Mouse (Mus musculus): ENCODE measurements around the gene Atp5mpl. TPM values are rescaled to one million over a fixed set of nuclear protein-coding genes. Genes with fewer than 3 reads are reported as not detected.
"Not testable (repeated sequence)": the region's sequence is repeated elsewhere in the genome, so short reads cannot be mapped to it uniquely, and the experiment has no call there.

The Atp5mpl gene
- polyA plus RNA-seq, 1 experiment: 20.5 TPM

DNA sequence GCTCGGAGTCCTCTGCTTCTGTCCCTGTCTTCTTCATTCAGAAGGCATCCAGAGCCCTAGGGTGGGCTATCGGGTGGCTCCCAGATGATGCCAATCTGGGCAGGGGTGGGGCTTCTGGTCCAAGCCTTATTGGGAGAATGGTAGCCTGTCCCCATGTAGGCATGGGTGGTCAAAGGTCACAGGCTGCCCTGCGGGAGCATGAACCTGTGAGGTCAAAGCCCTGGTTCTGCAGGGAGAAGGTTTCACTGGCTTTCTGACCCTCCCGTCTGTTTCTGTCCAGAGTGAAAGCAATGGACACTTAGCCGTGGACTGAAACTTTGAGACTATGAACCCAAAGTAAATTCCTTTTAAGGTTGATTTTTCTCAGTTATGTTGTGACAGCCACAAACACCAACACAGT, 10.6 kb downstream of the Atp5mpl start:
- no peak for DNase-seq
- TF ChIP-seq POLR2A (IDR thresholded peaks at IDR 0.05; ENCODE audit: borderline replicate concordance, extremely low read depth, low read depth, low read length): no peak
- no peak for TF ChIP-seq CTCF (IDR thresholded peaks at IDR 0.05; ENCODE audit: insufficient read depth, low read length)
- Histone ChIP-seq H3K4me3 (replicated peaks; ENCODE audit: extremely low read depth, low read depth, low read length) (no peak overlapping the region), H3K4me1 (ENCODE audit: control insufficient read depth, insufficient read depth, low read length) (peaks cover 6% of the 10 kb centered on the region)
- 80% methylated on average over 5 of the region's 5 CpGs for WGBS

DNA sequence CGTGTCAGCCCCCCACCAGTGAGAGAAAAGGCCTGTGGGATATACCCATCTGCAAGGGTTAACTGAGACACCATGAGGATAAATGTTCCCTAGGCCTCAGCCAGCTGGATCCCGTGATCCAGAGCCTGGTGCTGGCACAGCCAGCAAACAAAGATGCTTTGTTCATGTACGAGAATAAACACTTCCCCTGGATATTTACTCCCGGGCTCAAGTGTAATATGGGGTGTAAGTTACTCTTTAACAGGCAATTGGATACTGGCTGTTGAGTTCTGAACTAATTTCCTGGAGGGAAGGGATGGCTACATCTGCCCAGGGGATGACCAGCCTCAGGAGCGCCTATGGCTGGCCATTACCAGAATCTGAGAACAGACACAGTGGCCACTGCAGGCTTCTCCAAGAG, 15.1 kb downstream of the Atp5mpl start:
- no peak for DNase-seq
- Histone ChIP-seq H3K4me1 (ENCODE audit: control insufficient read depth, insufficient read depth, low read length) (peaks cover 6% of the 10 kb centered on the region), H3K4me3 (replicated peaks; ENCODE audit: extremely low read depth, low read depth, low read length) (no peak overlapping the region)
- TF ChIP-seq CTCF (IDR thresholded peaks at IDR 0.05; ENCODE audit: insufficient read depth, low read length): no peak
- TF ChIP-seq POLR2A (IDR thresholded peaks at IDR 0.05; ENCODE audit: borderline replicate concordance, extremely low read depth, low read depth, low read length): no peak
- WGBS: 29% methylated on average over 5 of the region's 5 CpGs

DNA sequence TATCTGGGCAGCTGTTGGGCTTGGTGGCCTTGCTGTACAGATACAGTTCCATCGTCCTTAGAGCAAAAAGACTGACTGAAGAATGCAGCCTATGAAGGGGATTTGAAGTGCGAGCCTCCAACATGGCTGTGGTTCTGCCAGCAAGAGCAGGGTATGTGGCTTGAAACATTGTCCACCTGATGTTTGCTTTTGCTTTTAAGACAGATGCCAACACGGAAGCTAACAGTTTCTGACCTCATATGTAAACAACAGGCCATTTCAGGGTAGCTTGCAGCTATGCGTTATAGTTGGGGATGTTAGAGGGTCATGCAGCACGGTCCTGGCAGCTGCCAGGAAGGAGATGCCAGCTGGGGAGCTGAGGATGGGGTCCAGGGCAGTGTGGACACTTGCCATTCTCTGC, 16.3 kb downstream of the Atp5mpl start:
- DNase-seq: no peak
- Histone ChIP-seq H3K4me1 (ENCODE audit: control insufficient read depth, insufficient read depth, low read length) (peaks cover 11% of the 10 kb centered on the region), H3K4me3 (replicated peaks; ENCODE audit: extremely low read depth, low read depth, low read length) (no peak overlapping the region)
- WGBS: 42% methylated on average over 5 of the region's 5 CpGs
- TF ChIP-seq CTCF (IDR thresholded peaks at IDR 0.05; ENCODE audit: insufficient read depth, low read length) (no peak), POLR2A (IDR thresholded peaks at IDR 0.05; ENCODE audit: borderline replicate concordance, extremely low read depth, low read depth, low read length) (no peak)

DNA sequence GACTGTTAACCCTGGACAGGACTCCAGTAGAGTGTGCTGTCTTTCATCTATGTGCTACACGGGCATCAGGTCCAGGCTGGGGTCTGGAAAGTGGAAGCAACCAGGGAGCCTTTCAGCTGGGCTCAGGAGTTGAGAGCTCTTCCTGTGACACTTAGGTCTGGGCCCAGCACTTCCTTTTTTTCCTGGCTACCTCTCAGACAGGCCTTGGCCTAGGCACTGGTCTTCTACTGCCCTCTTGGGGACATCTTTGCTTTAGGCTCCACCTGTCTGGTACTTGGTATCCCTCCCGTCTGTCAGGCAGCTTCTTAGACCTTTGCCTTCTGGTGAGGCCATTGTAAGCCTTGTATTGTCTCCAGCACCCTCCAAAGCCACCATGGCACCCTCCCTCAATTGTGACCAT, 20.1 kb downstream of the Atp5mpl start:
- TF ChIP-seq CTCF (IDR thresholded peaks at IDR 0.05; ENCODE audit: insufficient read depth, low read length) (peak; percentile 96), POLR2A (IDR thresholded peaks at IDR 0.05; ENCODE audit: borderline replicate concordance, extremely low read depth, low read depth, low read length) (no peak)
- H3K4me3 ChIP-seq (replicated peaks; ENCODE audit: extremely low read depth, low read depth, low read length): no peak overlapping the region
- peak; percentile 59 for DNase-seq
- WGBS: 5% methylated on average over 2 of the region's 2 CpGs
- peaks cover 24% of the 10 kb centered on the region for H3K4me1 ChIP-seq (ENCODE audit: control insufficient read depth, insufficient read depth, low read length)

DNA sequence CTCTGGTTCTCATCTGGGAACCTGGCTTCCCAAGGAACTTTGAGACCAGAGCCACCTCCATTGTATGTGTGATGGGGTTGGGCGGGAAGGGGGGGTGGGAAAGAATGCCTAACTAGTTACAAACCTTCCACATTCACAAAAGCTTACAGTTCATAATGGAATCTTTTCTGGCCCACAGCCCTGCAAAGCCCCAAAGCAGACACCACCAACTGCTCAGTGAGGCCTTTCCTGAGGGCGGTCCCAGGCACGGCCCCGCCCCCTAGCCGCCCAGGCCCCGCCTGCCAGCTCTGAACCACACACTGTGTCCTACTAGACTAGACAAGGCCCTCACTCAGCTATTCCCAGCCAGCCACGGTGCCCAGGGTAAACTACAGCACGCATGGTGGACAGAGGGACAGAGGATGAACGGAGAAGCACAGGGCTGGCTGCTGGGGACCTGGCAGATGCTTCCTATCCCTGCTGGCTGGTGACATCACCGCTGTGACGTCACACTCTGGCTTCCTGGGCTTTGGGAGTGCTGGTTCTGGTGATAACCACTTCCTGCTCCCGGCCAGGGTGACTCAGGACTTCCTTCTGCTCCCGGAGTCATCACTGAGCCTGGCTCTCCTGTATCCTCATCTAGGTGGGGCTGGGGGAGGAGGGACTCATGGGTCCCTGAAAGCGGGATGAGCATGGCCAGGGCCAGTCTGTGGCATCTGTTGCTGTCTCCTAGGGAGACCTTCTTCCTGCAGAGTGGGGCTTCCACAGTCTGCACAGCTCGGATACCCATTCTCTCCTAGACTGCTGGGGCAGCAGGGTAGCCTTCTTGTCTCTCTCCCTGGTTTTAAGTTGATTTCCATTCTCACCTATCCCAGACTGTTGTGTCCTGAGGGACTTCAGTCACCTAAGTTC, 20.8 kb downstream of the Atp5mpl start:
- H3K4me3 ChIP-seq (replicated peaks; ENCODE audit: extremely low read depth, low read depth, low read length): not testable (repeated sequence)
- peaks cover 23% of the 10 kb centered on the region for H3K4me1 ChIP-seq (ENCODE audit: control insufficient read depth, insufficient read depth, low read length)
- peak; percentile 27 for DNase-seq
- 33% methylated on average over 15 of the region's 15 CpGs for WGBS

DNA sequence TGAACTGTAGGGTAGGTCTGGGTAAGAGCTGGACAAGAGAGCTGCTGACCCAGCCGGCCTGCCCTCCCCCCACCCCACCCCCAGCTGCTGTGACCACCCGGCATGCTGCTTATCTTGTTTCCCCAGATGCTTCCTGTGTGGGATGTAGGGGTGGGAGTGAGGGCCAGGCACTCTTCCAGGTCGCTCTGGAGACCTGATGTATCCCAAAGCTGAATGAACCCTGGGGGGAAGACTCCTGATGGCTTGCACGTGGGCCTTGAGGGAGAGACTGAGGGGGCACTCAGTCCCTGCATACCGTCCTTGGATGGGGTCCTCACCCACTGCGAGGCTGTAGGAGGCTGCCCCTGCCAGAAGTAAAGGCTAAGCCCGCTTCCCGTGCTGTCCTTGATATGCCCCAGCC, 21.7 kb downstream of the Atp5mpl start:
- TF ChIP-seq POLR2A (IDR thresholded peaks at IDR 0.05; ENCODE audit: borderline replicate concordance, extremely low read depth, low read depth, low read length) (peak; percentile 14; the same call in 1 of the 2 replicates), CTCF (IDR thresholded peaks at IDR 0.05; ENCODE audit: insufficient read depth, low read length) (no peak)
- WGBS: 25% methylated on average over 8 of the region's 8 CpGs
- Histone ChIP-seq H3K4me3 (replicated peaks; ENCODE audit: extremely low read depth, low read depth, low read length) (no peak overlapping the region), H3K4me1 (ENCODE audit: control insufficient read depth, insufficient read depth, low read length) (peaks cover 23% of the 10 kb centered on the region)
- DNase-seq: peak; percentile 43

DNA sequence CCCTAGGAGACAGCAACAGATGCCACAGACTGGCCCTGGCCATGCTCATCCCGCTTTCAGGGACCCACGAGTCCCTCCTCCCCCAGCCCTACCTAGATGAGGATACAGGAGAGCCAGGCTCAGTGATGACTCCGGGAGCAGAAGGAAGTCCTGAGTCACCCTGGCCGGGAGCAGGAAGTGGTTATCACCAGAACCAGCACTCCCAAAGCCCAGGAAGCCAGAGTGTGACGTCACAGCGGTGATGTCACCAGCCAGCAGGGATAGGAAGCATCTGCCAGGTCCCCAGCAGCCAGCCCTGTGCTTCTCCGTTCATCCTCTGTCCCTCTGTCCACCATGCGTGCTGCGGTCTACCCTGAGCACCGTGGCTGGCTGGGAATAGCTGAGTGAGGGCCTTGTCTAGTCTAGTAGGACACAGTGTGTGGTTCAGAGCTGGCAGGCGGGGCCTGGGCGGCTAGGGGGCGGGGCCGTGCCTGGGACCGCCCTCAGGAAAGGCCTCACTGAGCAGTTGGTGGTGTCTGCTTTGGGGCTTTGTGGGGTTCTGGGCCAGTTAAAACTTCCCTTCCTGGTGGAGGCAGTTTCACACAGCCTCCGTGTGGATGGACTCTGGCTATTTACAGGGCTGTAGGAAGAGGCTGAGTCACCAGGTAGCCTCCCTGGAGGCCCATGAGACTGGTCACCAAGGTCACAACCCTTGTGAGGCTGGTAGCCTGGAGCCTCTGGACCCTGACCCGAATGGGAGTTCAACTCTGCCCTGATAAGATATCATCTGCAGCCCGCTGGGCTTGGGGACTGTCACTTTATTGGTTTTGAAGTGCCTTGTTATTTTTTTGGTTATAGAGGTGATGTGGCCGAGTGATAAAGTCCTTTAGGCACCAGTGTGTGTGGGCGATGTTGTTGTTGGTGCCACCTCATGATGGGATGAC, 22.5 kb downstream of the Atp5mpl start:
- DNase-seq; H3K4me3 ChIP-seq (replicated peaks; ENCODE audit: extremely low read depth, low read depth, low read length): not testable (repeated sequence)
- H3K4me1 ChIP-seq (ENCODE audit: control insufficient read depth, insufficient read depth, low read length): peaks cover 23% of the 10 kb centered on the region
- 42% methylated on average over 17 of the region's 20 CpGs for whole genome bisulfite sequencing

DNA sequence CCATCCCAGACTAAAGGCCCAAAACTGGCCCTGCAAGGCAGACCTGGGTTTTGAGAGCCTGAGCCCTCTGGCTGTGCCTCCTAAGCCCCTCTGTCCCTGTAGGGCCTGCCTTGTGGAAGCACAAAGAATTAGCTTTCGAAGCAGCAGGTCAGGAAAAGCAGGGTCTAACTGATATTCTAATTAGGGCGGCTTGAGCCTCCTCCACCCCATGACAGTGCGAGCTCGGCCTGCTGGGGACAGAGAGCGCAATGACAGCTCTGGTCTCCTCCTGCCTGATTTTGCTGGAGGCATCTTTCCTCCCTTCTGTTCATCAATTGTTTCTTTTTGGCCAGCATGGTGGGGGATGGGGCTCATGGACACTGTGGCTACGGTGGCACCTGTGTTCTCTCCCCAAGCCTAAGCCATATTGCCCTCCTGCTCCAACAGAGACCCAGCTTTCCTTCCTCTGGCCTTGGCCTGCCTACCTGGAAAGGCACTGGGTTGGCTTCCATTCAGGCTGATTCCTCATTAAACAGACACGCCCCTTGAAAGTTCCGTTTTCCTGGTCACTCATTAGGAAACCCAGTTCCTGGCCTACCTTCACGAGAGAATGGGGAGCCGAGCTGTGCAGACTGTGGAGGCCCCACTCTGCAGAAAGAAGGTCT, 23.2 kb downstream of the Atp5mpl start:
- peak; percentile 32 for DNase-seq
- Histone ChIP-seq H3K4me3 (replicated peaks; ENCODE audit: extremely low read depth, low read depth, low read length) (no peak overlapping the region), H3K4me1 (ENCODE audit: control insufficient read depth, insufficient read depth, low read length) (peaks cover 23% of the 10 kb centered on the region)
- WGBS: 60% methylated on average over 10 of the region's 10 CpGs
- TF ChIP-seq CTCF (IDR thresholded peaks at IDR 0.05; ENCODE audit: insufficient read depth, low read length) (no peak), POLR2A (IDR thresholded peaks at IDR 0.05; ENCODE audit: borderline replicate concordance, extremely low read depth, low read depth, low read length) (no peak)

DNA sequence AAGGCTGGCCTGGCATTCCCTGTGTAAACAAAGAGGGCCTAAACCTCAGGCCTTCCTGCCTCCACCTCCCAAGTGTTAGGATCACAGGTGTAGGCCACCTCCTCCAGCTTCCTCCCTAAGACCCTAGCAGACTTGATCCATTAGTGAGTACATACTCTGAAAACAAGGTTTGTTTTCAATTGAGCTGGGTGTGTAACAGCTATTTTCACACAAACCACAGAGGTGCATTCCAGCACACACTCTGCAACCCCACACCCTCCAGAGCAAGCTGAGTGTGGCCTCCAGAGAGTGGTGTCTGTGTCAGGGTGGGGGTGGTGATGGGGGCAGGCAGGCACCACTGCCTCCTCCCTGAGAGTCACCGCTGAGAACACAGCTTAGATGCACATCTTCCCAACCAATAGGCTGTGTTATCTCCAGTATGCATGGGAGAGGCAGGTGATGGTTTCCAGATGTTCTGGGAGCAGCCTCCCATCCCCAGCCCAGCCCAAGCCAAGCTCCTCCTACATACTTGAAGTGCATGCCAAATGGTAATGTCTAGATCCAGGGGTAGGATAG, 28.1 kb downstream of the Atp5mpl start:
- Histone ChIP-seq H3K4me3 (replicated peaks; ENCODE audit: extremely low read depth, low read depth, low read length) (no peak overlapping the region), H3K4me1 (ENCODE audit: control insufficient read depth, insufficient read depth, low read length) (peaks cover 13% of the 10 kb centered on the region)
- no peak for DNase-seq
- WGBS: 63% methylated on average over 1 of the region's 1 CpGs
- no peak for TF ChIP-seq POLR2A (IDR thresholded peaks at IDR 0.05; ENCODE audit: borderline replicate concordance, extremely low read depth, low read depth, low read length)
- TF ChIP-seq CTCF (IDR thresholded peaks at IDR 0.05; ENCODE audit: insufficient read depth, low read length): no peak

All from lung, adult 2 months (tissue).